Mouse (Mus musculus) heart, embryonic 11.5 days (tissue): ENCODE measurements at regions not wholly inside any gene's neighbourhood (a gene's known extent, or its start where the extent isn't known, plus 50 kb on each side); places are given as distances from the start of the nearest gene placed in this dataset.
"Not testable (repeated sequence)": the region's sequence is repeated elsewhere in the genome, so short reads cannot be mapped to it uniquely, and the experiment has no call there.

ENCODE experiments used
- ATAC-seq: fragments of 200-750 bp; cut with Nextera tagmentation; replicated peaks from 2 replicates; pipeline ENCODE4 v1.8.0; 2017; ENCODE audit warnings: moderate library complexity; ENCODE audit not compliant: insufficient number of reproducible peaks, low FRiP score, low TSS enrichment
- H3K27ac ChIP-seq: fragments of 300-500 bp; sonication (generic); 2 replicates; pipeline ENCODE4 v1.5.1; 2014; ENCODE audit warnings: mild to moderate bottlenecking, low read depth, low read length
- H3K27me3 ChIP-seq: fragments of 300-500 bp; sonication (generic); 2 replicates; pipeline ENCODE4 v1.6.1; 2014; ENCODE audit warnings: mild to moderate bottlenecking, low read length, mixed read lengths; ENCODE audit not compliant: control insufficient read depth, insufficient read depth
- H3K36me3 ChIP-seq: fragments of 300-500 bp; sonication (generic); 2 replicates; pipeline ENCODE4 v1.6.1; 2014; ENCODE audit warnings: mild to moderate bottlenecking, low read length, moderate library complexity, mixed read lengths; ENCODE audit not compliant: control insufficient read depth, insufficient read depth
- H3K4me1 ChIP-seq: fragments of 300-500 bp; sonication (generic); 2 replicates; pipeline ENCODE4 v1.6.1; 2014; ENCODE audit warnings: low read length; ENCODE audit not compliant: control insufficient read depth, insufficient read depth
- H3K4me2 ChIP-seq: fragments of 300-500 bp; sonication (generic); 2 replicates; pipeline ENCODE4 v1.6.1; 2014; ENCODE audit warnings: mild to moderate bottlenecking, moderate library complexity
- H3K4me3 ChIP-seq: fragments of 300-500 bp; sonication (generic); 2 replicates; pipeline ENCODE4 v1.5.1; 2014; ENCODE audit warnings: low read depth, low read length
- H3K9ac ChIP-seq: fragments of 300-500 bp; sonication (generic); 2 replicates; pipeline ENCODE4 v1.6.1; 2014; ENCODE audit warnings: mild to moderate bottlenecking, low read depth, low read length, moderate library complexity
- H3K9me3 ChIP-seq: fragments of 300-500 bp; sonication (generic); replicated peaks from 2 replicates; pipeline ENCODE4 v1.6.1; 2016; ENCODE audit warnings: low read length; ENCODE audit not compliant: control insufficient read depth
- WGBS: fragments of 180-500 bp; shearing (Covaris S2); extraction: QIAGEN DNeasy Blood & Tissue Kit; methylation state at CpG from one replicate; pipeline ENCODE4 v1.1.7; 2014; ENCODE audit not compliant: insufficient replicate concordance; 5-methylcytosine and 5-hydroxymethylcytosine counted together

DNA sequence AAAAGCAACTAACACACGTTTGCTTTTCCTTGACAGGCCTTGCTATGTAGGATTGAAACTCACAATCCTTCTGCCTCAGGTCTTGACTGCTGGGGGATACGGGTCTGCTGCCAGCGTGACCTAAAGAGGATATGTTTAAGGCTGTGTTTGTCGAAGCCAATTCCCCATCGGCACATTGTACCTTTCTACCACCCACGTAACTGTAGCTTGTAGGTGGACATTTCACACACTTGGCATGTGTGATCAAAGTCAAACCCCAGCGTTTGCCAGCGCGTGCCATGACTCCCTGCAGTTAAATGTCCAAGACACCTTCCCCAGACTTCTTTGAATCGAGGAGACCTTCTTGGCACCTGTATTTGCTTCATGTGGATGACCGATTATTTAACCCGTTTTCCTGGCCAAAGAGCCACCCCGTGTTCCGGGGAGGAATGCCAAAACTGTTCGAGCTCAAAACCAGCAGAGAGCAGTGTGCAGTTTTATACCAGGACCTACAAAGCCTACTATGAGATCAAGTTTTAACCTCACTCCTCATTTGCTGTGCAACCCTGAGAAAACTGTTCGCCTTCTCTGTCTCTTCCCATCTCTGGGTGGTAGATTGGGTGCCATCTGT is 395.4 kb upstream of the Zfp507 start:
- Histone ChIP-seq H3K4me3 (no peak overlapping the region), H3K27ac (no peak overlapping the region), H3K27me3 (no peaks in the 10 kb centered on the region), H3K9ac (no peak overlapping the region), H3K4me1 (no peaks in the 10 kb centered on the region), H3K36me3 (no peaks in the 10 kb centered on the region), H3K4me2 (no peak overlapping the region), H3K9me3 (no peaks in the 10 kb centered on the region)
- WGBS, result 85% methylated on average over 16 of the region's 16 CpGs
- no peak for ATAC-seq

DNA sequence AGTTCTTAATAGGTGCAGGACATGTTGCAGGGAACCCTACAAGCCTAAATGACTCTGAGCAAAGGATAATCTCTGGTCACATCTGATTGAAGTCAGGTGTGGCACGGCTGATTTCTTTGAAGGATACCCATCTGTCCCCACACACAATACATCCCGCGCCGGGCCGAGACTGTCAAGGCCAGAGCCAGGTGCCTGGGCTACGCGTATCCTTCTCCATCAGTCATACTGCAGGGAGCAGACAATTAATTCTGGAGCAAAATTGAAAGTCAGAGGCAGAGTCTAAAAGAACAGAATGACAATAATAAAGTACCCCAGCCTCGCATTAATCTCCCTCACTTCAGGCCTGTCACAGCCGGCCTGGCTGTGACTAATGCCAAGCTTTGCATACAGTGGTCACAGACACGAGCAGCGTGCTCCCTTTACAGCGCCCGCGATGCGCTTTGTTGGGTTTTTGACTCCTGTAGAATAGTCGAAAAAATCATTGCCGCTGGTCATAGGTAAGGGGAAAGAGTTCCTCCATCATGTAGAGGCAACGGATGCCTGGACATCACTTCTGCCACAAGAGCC is 393.4 kb upstream of the Zfp507 start:
- H3K4me2 ChIP-seq, result no peak overlapping the region
- H3K9ac ChIP-seq, result no peak overlapping the region
- ATAC-seq, result no peak
- 87% methylated on average over 18 of the region's 18 CpGs for WGBS
- no peaks in the 10 kb centered on the region for H3K36me3 ChIP-seq
- no peak overlapping the region for H3K4me3 ChIP-seq
- no peaks in the 10 kb centered on the region for H3K4me1 ChIP-seq
- H3K27ac ChIP-seq, result no peak overlapping the region
- H3K9me3 ChIP-seq, result no peaks in the 10 kb centered on the region
- H3K27me3 ChIP-seq, result no peaks in the 10 kb centered on the region

DNA sequence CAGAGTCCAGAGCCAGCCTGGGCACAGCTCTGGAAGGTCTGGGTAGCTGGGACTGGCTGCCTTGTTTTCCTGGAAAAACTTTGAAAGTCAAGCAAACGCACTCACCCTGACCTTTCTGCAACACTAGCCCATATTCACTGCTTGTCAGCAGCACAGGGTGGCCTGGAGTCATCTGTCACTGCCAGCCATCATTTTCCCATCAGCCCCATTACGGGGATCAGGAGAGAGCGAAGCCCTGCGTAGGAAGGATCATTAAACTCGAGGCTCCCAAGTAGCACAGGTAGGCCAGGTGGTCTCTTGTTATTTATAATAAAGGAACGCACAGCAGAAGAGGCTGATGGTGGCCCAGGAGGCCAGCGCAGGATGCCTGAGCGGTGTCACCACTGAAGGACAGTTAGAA is 389.8 kb upstream of the Zfp507 start:
- no peaks in the 10 kb centered on the region for H3K4me1 ChIP-seq
- H3K27me3 ChIP-seq, result no peaks in the 10 kb centered on the region
- 59% methylated on average over 8 of the region's 8 CpGs for WGBS
- no peak overlapping the region for H3K9ac ChIP-seq
- H3K4me2 ChIP-seq, result no peak overlapping the region
- no peak for ATAC-seq
- no peaks in the 10 kb centered on the region for H3K9me3 ChIP-seq
- no peaks in the 10 kb centered on the region for H3K36me3 ChIP-seq
- H3K27ac ChIP-seq, result no peak overlapping the region
- no peak overlapping the region for H3K4me3 ChIP-seq

DNA sequence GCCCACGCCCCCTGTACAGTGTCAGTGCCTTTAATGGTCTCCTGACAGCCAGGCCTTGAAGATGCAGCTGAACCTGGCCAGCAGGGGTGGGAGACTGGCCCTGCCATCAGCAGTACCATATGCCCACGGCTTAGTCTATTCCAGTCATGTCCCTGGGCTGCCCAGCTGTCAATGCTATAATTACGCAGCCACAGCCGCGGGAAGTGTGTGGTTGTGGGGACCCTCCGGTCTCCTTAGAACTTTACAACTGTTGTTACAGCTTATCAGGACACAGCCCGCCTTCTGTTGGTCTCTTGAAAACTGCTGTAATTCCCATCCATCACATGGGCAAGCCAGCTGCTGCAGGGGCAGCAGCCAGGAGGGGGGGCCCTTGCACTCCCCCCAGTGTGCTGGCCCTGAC is 375.1 kb upstream of the Zfp507 start:
- H3K4me3 ChIP-seq, result no peak overlapping the region
- WGBS, result 42% methylated on average over 7 of the region's 7 CpGs
- ATAC-seq, result no peak

DNA sequence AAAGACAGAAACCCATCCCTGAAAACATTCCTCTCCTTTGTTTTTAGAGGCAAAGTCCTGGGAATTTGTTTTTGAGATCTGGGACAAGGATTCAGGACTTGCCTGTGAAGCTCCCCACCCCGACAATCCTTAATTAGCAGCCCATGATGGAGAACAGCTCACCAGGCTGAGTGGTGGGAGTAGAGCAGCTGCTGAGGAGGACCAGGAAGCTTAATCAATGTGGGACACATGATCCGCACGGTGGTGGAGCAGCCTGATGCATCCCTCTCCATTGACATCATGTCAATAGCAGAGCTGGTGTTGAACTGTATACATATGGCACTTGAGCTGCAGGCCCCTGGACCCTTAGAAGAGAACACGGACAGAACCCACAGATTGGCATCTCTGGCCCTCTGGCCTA is 372.5 kb upstream of the Zfp507 start:
- H3K9ac ChIP-seq, result no peak overlapping the region
- H3K27me3 ChIP-seq, result no peaks in the 10 kb centered on the region
- ATAC-seq, result no peak
- no peak overlapping the region for H3K27ac ChIP-seq
- H3K36me3 ChIP-seq, result no peaks in the 10 kb centered on the region
- H3K4me2 ChIP-seq, result no peak overlapping the region
- H3K4me3 ChIP-seq, result no peak overlapping the region
- 75% methylated on average over 4 of the region's 4 CpGs for WGBS
- H3K9me3 ChIP-seq, result no peaks in the 10 kb centered on the region
- H3K4me1 ChIP-seq, result no peaks in the 10 kb centered on the region

More for the DNA sequence above, 375.1 kb upstream of the Zfp507 start:
- H3K4me1 ChIP-seq, result no peaks in the 10 kb centered on the region
- H3K4me2 ChIP-seq, result no peak overlapping the region
- no peaks in the 10 kb centered on the region for H3K27me3 ChIP-seq
- no peak overlapping the region for H3K9ac ChIP-seq
- H3K9me3 ChIP-seq, result no peaks in the 10 kb centered on the region
- no peaks in the 10 kb centered on the region for H3K36me3 ChIP-seq
- no peak overlapping the region for H3K27ac ChIP-seq

DNA sequence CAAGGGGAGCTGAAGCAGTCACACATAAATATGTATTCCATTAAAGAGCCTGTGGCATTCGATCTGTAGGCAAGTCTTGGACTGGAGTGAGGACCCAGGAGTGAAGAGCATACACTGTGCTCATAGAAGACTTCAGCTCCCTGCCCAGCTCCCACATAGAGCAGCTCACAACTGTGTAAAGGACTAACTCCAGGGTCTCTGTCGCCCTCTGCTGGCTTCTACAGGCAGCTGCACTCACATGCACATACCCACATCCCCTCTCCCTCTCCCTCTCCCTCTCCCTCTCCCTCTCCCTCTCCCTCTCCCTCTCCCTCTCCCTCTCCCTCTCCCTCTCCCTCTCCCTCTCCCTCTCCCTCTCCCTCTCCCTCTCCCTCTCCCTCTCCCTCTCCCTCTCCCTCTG is 369.7 kb upstream of the Zfp507 start:
- WGBS, result 61% methylated on average over 2 of the region's 2 CpGs
- not testable (repeated sequence) for H3K4me1 ChIP-seq, H3K27ac ChIP-seq, H3K9ac ChIP-seq, H3K4me3 ChIP-seq, H3K4me2 ChIP-seq, H3K9me3 ChIP-seq, H3K36me3 ChIP-seq, H3K27me3 ChIP-seq, ATAC-seq

DNA sequence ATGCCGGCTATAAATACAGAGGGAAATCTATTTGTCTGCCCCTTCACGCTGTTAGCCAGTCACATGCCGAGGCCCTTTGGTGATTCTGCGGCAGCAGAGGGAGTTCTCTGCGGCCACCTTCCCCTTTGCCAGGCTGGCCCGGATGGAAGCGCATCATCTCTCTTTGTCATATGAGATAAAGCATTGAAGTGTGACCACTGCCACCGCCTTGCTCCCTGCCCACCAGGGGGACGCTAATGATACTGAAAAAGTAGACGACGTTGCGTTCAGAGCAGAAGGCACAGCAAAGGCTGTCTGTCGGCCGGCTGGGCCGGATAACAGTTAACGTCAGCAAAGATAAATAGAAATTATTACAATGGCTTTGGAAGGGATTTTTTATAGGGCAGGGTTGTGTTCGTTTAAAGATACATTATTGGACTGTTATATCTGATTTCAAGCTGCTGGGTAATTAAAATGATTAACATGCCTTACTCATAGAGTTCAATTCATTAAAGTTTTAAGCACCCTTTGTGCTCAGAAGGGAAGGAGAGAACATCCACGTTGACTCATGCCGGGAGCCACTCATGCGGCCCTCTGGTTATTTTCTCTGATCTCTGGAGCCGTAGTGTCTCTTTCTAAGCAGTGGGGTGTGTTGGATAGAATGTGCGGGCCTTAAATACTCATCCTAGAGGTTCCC is 354.6 kb upstream of the Zfp507 start:
- WGBS, result 74% methylated on average over 22 of the region's 22 CpGs
- Histone ChIP-seq H3K4me3 (no peak overlapping the region), H3K4me1 (no peaks in the 10 kb centered on the region), H3K9ac (no peak overlapping the region), H3K27ac (no peak overlapping the region), H3K27me3 (no peaks in the 10 kb centered on the region), H3K4me2 (no peak overlapping the region), H3K36me3 (no peaks in the 10 kb centered on the region), H3K9me3 (no peaks in the 10 kb centered on the region)
- ATAC-seq, result no peak

DNA sequence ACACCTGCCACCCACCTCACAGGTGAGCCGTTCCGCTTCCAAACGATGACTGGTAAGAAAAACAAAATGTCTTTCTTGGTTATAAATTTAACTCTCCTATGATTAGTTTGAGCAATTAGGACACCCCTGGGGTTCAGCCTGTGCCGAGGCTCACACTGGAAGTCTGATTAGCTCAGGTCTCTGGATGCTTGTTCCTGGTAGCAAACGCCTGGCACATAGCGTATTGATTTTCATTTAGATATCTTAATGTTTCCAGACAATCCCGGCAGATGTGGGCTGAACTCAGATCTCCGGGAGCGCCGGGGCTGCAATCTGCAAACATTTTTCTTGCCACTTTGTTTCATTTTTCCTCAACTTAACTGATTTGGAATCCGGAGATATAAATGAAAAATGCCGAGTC is 353.8 kb upstream of the Zfp507 start:
- no peak for ATAC-seq
- Histone ChIP-seq H3K27me3 (no peaks in the 10 kb centered on the region), H3K27ac (no peak overlapping the region), H3K36me3 (no peaks in the 10 kb centered on the region), H3K4me3 (no peak overlapping the region), H3K9ac (no peak overlapping the region), H3K9me3 (no peaks in the 10 kb centered on the region), H3K4me2 (no peak overlapping the region), H3K4me1 (no peaks in the 10 kb centered on the region)
- 79% methylated on average over 12 of the region's 12 CpGs for WGBS

DNA sequence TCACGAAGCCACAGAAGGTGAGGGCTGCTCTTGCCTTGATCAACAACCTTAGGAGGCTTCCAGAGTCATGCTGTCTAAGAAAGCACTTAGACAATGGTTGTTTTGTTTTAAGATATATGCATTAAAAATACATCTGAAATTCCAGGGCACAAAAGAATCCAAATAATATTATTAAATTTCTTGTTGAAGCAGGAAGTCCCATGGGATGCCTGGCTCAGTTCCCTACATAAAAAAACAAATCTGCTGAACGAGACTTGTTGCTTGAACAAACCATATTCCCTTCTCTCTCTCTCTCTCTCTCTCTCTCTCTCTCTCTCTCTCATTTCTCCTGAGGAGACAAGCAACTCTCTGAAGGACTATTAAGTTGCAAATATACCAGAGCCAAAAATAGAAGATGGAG is 352.8 kb upstream of the Zfp507 start:
- H3K36me3 ChIP-seq, result no peaks in the 10 kb centered on the region
- H3K27me3 ChIP-seq, result no peaks in the 10 kb centered on the region
- ATAC-seq, result no peak
- no peak overlapping the region for H3K9ac ChIP-seq
- no peaks in the 10 kb centered on the region for H3K9me3 ChIP-seq
- H3K4me3 ChIP-seq, result no peak overlapping the region
- H3K4me1 ChIP-seq, result no peaks in the 10 kb centered on the region
- no peak overlapping the region for H3K4me2 ChIP-seq
- 65% methylated on average over 2 of the region's 2 CpGs for WGBS
- no peak overlapping the region for H3K27ac ChIP-seq
